Mouse (Mus musculus) layer of hippocampus, adult 9-11 months (tissue): Measurements from ENCODE around the gene Ssbp2.
A peak's percentile ranks its signal among the peaks of the same experiment; 100 is the strongest.

Experiments used
- DNase-seq: peaks from one replicate; pipeline ENCODE4 v3.0.0; 2022

Ssbp2 gene

DNA sequence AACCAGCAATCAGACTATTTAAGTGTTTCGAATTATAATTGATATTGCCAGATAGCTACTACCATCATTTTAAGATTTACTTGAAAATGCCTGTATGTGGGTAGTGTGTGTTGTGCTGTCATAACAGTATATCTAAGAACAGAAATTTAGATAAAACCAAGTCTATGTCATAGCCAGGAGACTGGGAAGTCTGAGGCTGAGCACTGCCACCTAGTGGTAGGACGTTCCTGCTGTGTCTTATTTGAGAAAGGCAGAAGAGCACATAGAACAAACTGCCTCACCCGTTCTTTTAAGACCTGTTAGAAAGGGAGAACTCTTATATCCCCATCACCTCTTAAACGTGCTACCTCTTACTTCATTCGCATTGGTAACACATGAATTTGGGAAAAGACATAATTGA, 176.7 kb downstream of the Ssbp2 start:
- DNase-seq, result peak; percentile 78

DNA sequence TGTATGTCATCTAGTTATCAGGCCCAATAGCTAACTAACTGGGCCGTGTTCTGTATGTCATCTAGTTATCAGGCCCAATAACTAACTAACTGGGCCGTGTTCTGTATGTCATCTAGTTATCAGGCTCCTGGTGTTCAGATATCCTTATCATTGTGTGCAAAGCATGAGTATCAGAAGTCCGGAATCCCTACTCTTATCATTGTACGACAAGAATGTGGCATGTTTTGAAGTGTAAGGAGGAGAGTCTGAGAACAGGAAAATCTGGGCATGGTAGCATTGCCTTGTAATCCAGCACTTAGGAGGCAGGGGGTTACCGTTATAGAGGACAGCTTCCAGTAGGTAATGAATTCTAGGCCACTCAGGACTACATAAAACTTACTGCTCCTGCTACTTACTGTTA, 178.8 kb downstream of the Ssbp2 start:
- no peak for DNase-seq

DNA sequence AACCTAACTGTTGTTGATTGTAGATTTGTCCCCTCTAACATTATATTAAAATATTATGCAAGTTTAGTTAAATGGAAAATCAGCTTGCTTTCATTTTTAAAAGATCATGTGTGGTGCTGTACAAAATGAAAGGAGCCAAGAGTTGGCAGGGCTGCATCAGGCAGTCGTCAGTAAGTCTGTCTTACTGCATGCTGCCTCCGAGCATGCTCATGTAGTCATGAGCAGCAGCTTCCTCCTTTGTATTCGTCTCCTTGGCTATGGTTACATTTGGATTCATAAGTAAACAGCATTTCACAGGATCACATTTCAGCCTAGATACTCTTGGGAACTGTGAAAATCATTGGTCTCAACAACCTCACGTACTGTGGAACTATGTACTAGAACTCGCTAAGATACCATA, 180.1 kb downstream of the Ssbp2 start:
- DNase-seq, result no peak

DNA sequence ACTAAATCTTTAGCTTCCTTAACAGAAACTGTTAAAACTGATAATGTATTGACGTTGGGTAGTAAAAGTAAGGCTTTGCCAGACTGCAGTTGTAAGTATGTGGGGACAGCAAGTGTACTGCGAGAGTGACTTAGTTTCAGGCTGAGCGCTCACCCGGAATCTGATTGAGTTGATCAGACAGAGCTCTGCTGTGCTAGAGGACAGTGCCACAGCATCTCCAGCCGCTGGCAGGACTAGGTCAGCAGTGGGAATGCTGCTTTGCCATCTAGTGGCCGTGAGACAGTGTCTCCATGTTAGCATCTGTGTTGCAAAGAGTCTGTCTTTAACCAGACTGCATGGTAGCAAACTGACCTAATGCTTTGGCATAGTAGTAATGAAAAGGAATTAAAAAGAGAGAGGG, 188.2 kb downstream of the Ssbp2 start:
- no peak for DNase-seq

DNA sequence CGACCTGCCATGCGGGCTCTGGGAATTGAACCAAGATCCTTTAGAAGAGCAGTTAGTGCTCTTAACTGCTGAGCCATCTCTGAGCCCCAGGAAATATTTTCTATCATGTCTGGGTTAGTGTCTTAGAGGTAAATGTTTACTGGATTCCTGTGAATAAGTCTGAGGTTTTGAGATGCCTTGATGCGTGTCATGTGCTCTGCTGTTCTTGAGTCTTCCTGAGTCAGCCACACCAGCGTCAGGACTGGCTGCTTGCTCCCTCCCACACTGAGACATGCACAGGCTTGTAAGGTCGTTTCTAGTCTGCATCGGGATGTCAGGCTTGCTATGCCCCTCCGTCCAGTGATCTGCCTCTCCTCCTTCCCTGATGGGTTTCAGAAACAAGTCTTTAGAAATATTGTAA, 189.8 kb downstream of the Ssbp2 start:
- DNase-seq, result no peak

DNA sequence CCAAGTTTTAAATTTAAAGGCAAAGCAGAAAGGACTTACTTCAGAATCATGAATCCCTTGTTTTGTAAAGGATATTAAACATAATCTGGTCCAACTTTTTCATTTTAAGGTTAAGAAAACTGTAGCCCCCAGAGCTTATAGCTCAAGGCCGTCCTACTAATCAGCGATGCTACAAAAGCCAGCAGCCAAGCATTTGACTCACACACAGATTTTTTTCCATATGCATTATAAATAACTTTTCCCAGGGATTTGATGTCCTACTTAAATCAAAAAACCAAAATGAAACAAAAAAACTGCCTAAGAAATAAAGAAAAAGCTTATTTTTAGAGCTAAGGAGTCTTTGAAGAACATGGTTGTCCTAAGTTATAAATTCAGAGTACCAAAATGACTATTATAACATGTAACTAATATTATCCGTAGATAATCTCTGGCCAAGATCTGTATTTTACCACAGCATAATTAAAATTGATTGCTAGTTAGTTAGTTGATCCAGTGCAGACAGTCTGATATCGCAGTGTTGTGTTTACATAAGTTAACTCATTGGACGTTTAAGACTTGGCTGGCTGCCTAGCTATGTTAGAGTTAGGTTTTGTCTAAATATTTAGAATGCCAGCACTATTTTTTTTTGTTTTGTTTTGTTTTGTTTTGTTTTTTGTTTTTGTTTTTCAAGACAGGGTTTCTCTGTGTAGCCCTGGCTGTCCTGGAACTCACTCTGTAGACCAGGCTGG, 201.1 kb downstream of the Ssbp2 start:
- DNase-seq, result no peak

DNA sequence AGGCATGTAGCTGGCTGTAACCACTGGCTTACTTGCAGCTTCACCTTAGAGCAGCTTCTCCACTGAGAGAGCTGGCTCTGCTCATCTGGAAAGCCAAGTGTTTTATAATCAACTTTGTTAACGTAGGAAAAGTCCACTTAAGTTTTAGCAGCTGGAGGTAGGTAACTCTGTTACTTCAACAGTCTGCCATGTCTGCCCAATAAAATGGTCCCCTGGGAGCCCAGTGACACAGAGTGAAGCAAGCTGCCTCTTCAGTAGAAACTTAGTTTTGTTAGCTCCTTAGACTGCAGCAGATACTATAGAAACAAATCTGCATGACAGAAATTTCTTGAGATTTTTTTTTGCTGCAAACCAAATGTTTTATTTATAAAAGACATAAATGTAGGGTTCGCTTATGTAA, 202.7 kb downstream of the Ssbp2 start:
- no peak for DNase-seq

DNA sequence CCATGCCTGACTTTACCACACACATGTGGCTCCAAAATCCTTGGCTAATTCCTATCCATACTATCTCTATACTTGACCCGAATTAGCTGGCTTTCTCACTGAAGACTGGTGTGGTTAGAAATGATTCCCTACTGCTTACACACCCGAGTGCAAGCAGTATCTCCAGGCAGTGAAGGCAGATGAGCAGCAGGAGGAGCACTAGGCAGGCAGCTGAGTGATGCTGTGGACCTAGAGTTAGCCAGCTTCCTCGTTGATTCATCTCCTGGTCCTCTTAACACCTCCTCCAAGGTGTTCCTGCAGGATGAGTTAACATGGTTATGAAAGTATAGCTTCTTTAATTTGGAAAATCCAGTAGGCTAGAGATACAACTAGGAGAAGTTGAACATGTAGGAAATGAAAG, 213.2 kb downstream of the Ssbp2 start:
- no peak for DNase-seq

DNA sequence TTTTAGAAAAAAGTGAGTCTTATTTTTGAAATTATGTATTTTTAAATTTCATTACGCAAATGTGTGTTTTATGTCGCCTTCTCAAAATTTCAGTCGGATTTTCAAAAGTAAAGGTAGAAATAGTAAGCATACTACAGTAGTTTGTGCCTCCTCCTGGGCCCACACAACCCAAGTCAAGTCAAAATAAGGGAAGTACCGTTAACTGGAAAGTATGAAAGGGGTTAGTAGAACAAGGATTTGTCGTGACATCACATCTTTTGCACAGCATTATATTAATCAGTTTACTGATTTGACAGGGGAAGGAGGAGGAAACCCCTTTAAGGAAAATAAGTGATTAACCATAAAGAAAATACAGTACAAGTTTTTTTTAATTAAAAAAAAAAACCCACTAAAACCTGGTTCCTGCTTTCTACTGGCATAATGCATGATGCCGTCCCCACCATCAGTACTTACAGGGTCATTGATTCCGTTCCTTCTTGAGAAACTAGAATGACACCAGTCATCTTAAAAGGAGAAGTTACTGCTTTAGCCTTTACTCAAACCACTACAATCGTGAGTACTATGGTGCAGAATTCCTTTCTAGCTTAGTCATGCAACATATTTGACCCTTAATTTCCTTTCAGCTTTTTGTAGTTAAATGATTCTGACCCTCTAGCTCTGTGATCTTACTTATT, 220.8 kb downstream of the Ssbp2 start:
- no peak for DNase-seq

DNA sequence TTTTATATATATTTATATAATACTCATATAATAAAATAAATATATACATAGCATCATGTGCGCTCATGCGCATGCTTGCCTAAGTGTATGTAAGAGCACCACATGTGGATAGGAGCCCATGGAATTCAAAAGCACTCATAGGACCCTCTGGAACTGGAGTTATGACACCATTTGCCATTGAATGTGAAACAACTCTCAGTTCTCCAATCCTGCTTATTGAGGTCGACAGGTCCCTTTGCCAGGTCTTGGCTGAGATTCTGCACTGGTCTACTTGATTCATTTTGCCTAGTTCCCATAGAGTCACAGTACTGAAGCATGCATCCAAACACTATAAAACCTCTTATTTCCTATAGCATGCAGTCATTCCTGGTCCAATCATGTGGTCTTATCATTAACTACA, 221.4 kb downstream of the Ssbp2 start:
- no peak for DNase-seq

DNA sequence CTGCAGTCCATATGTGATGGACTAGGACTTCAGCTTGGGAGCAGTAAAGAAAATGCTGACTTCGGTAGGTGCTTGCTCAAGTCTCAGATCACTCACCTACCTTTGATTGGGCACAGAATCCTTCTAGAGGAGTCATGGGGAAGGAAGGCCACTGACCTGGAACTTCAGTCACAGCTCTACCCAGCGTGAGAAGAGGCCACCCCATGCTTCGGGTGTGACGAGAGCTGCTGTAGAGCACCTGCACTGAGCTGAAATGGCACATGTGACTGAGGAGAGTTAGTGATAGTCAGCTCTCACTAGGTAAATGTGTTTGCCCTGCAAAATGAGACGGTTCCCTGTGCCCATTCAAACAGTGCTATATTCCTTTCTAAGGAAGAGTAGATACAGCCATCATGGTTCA, 230.0 kb downstream of the Ssbp2 start:
- DNase-seq, result no peak

DNA sequence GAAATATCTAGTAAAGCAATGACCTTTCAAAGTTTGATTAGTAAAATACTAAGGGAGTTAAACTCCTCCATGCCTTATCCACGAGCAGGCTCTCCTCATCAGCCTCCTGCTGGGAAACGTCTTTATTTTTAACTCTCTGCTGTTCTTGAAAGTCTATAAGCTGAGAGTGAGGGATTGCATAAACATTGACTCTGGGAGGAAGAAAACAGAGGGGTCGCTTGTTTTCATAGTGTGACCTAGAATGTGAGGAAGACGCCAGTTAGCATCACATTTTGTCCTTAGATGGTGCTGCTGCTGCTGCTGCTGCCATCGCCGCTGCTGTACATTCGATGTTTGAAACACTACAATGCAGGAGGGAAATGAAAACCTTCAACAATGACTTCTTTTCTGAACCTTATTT, 233.5 kb downstream of the Ssbp2 start:
- no peak for DNase-seq

DNA sequence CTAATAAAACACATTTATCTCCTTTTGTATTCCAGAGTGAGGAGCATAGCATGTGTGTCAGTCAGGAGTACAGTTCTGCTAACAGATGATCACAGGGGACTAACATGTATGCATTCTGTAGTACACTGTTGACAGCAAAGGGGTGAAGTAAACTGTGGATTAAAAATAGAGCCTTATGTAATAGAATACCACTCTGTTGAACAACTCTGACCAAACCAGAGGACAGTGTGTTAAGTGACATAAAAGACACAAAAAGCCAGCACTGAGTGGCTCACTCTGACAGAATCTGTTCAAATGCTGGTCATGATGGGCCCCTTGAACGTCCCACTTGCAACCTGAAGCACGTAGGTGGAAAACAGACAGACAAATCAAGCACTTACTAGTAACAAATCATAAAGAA, 235.3 kb downstream of the Ssbp2 start:
- no peak for DNase-seq

DNA sequence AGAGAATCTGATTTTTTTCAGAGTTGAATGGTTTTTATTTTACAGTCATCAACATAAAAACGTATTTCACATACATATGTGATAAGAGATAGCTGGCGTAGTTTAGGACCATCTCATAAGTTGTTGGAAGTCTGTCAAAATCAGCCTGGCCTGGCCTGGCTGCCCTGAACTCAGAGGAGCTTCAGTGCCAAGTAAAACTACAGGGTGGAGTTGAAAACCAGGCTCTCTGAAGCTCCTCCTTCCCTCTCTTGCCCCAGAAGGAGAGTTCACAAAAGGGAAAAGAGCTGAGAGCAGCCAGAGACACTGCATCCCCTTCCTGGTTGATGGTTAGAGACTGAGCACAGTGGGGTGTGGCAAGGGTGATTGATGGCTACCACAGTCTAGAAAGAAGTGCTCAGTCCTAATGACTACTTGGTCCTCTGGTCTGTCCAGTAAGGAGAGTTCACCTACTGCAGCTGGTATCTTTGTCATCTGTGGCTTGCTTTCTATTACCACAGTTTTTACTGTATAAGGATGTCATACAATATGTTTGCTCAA, 236.1 kb downstream of the Ssbp2 start:
- no peak for DNase-seq

DNA sequence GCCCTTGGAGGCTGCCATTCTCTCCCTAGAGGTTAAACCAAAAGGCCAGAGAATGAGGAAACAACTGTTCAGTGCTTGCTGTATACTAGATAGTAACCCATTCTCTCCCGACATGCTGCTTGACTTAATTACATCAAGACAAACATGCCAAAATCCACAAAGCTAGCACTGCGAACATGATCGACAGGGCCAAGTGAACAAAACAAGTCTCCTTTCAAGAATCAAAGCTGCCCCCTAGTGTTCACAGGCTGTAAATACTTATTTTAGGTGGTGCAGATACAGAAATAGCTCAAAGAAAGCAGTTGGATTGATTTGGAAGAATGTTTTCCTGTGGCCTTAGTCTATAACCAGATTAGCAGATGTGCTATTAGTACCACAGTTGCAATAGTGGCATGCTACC, 236.9 kb downstream of the Ssbp2 start:
- peak; percentile 38 for DNase-seq

DNA sequence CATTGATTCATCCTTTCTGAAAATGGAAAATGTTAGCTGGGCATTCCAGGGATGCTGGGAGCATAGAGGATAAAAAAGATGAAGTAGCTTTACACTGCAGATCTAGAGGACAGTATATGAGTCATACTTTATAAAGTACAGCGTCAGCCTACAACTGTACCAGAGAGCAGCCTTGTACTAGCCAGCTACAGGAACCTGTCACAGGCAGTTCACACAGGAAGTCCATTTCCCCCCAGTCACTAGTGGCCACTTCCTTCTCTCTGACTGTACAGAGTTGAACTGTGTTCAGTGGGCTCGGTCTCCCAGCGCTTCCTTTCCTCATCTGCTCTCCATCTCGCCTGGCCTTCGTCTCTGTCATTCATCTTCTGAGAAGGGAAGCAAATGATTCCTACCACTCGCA, 242.3 kb downstream of the Ssbp2 start:
- no peak for DNase-seq

DNA sequence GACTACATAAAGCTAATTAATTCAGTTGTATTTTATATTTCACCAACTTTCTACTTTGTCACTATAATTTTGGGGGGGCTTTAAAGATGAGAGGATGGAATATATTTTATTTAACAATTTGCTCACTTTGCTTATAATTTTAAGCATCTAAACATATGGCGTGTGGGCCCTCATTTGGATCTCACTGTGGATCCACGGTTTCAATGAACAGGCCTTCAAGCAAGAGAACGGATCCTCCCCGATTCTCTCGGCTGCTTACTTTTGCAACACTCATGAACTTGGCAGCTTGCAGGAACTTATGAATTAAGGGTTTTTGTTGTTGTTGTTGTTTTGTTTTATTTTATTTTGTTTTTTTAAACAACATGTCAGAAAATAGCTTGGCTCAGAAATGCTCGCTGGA, 259.4 kb downstream of the Ssbp2 start:
- DNase-seq, result no peak

DNA sequence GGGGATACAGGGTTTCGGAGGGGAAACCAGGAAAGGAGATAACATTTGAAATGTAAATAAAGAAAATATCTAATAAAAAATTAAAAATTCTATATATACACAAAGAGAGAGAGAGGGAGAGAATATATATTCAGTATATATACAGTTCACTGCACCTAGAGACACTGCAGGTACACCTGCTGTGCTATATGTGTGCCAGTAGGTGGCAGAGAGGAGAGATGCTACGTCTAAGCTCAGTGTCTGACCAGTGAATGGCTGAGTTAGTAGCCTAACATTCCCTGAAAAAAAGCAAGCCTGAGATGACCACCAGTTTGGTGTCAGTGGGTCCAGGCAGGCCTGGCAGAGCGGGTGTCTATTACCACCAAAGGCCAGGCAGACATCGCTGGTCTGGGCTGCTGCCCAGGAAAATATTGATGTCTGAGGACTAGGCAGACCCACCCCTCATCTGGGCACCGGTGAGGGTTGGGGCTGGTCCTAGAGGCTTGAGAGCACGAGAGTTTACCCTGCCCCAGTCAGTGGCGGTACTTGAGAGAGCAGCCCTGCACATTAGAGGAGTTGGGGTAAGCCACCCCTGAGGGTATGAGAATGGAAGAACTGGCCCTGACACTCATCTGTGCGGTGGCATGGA, 263.1 kb downstream of the Ssbp2 start:
- no peak for DNase-seq

DNA sequence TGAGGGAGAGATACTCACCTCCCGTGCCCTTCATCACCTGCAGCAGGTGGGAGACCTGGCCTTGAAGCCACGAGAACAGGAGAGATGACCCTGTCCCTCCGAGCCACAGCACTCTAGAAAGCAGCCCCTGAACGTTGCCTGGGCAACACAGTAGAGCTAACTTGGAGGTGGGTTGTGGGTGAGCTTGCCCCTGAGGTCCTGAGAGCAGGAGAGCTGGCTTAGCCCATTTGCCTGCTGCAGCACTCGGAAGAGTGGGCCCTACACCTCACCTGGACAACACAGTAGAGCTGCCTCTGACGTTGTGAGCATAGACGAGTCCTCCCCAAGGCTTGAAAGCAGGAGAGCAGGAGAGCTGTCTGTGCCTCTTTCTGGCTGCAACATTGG, 263.6 kb downstream of the Ssbp2 start:
- no peak for DNase-seq

DNA sequence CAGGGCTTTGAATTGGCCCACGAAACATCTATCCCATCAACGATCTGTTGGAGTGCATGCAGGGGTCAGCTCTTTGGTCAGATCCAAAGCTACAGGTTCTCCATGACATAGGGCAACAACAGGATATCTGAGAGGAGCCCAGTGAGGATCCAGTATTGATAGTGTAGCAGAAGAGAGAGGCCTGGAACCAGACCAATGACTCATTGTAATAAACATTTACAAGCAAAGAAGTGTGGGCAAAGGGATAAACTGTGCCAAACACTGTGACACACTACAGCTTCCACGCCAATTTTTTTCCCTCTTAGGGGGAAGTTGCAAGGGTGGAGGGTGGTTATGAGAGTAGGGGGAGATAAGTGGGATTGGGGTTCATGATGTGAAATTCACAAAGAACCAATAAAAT, 264.1 kb downstream of the Ssbp2 start:
- DNase-seq, result no peak

DNA sequence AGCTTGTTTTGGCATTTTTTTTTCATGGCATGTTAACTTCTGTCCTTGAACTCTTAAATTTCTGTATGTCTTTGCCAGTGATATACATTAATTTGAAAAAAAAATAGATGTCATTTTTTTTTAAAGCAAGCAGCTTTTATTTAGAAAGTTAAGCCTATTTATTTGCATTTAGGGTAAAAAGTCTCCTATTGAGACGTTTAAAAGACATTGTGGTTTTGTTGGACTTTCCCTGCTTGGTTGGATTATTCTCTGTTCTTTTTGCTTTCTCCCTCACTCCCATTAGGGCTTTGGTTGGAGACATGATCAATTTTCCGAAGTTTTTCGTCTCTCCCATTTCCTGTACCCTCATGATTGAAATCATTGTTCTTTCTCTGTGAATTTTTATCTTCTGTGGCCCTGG, 265.0 kb downstream of the Ssbp2 start:
- DNase-seq, result no peak

DNA sequence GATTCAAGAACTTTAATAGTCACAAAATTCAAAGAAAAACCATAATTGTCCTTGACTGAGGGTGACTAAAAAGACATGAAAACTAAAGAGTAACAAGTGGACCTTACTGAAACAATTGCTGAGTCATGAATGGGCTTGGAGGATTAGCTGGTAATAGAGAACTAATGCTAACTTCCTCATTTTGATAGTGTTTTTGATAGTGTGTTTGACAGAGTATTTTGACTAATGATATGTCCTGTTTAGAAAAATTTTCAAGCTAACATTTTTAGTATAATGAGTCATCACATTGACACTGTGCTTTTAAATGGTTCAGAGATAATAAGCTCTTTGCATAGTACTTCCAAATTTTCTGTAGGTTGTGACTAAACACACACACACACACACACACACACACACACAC, 267.8 kb downstream of the Ssbp2 start:
- no peak for DNase-seq

DNA sequence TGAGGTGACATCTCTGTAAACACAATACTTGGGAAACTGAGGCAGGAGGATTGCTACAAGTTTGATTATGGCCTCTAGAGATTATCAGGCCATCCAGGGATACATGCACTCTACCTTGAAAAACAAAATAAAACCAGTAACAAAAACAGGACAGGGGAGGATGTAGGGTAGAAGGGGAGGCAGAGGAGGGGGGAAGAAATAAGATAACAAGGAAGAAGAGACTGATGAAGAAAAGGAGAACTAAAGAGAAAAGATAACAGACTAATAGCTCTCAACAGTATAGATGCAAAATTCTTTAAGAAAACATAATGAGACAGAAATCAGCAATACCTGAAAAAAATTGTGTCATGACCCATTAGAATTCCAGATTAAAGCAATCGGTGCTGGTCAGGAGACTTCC, 277.1 kb downstream of the Ssbp2 start:
- no peak for DNase-seq

DNA sequence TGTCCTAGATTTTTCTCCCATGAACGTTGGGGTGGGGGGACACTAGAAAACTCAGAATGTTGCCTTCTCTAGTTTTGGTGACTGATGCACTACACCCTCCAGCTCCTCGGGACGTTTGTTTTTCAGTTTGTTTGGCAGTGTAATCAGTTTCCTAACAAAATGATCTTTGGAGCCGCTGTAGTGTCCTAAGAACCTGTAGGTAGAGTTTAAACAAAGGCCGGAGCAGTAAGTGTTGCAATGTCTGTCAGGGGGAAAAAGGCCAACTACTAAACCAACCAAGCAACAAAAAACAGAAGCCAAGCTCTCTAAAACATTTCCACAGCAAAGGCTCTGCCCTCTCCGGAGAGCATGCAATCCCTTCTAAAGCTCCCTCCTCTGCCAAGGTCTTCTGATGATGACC, 280.8 kb downstream of the Ssbp2 start:
- no peak for DNase-seq
